Mouse (Mus musculus) G1E (cell line): ENCODE measurements around the gene Gse1.

Source experiments
- CTCF ChIP-seq: IDR thresholded peaks from 2 replicates; pipeline ENCODE4 v1.5.1; 2012; ENCODE audit warnings: low read depth, low read length, inconsistent platforms, mixed read lengths
- GATA1 ChIP-seq: IDR thresholded peaks from 2 replicates; pipeline ENCODE4 v1.6.1; 2012; ENCODE audit warnings: borderline replicate concordance, low read length, inconsistent platforms, mixed read lengths
- POLR2AphosphoS5 ChIP-seq: IDR thresholded peaks from 2 replicates; pipeline ENCODE4 v1.6.1; 2012; ENCODE audit warnings: low read depth, low read length, inconsistent platforms; ENCODE audit not compliant: insufficient replicate concordance

DNA sequence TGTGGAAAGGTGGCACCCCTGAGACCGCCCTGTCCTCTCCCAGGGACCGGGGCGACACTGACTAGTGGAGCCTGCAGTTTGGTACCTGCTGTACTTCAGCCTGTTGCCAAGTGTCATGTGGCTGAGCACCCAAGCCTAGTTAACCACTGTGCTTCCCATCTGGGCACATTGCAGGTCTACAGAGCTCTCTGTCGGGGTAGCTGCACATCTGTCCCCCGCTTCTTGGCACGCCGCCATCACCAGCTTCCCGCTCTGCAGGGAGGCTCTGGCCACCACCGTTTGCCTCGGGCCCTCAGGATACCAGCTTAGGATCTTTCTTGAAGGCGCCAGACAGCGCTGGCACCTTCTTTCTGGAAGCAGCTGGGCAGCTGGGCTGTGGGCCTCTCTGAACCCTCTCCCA lies 6.2 kb downstream of the Gse1 start:
- TF ChIP-seq CTCF (no peak), GATA1 (no peak), POLR2AphosphoS5 (no peak)
